Mouse (Mus musculus) kidney, postnatal 14 days (tissue): ENCODE data around the gene Ilk.
"Not testable (repeated sequence)": the region's sequence is repeated elsewhere in the genome, so short reads cannot be mapped to it uniquely, and the experiment has no call there.

Experiments used
- DNase-seq: peaks from one replicate; pipeline ENCODE4 v3.0.0; 2022; ENCODE audit warnings: mixed read lengths

The Ilk gene

DNA sequence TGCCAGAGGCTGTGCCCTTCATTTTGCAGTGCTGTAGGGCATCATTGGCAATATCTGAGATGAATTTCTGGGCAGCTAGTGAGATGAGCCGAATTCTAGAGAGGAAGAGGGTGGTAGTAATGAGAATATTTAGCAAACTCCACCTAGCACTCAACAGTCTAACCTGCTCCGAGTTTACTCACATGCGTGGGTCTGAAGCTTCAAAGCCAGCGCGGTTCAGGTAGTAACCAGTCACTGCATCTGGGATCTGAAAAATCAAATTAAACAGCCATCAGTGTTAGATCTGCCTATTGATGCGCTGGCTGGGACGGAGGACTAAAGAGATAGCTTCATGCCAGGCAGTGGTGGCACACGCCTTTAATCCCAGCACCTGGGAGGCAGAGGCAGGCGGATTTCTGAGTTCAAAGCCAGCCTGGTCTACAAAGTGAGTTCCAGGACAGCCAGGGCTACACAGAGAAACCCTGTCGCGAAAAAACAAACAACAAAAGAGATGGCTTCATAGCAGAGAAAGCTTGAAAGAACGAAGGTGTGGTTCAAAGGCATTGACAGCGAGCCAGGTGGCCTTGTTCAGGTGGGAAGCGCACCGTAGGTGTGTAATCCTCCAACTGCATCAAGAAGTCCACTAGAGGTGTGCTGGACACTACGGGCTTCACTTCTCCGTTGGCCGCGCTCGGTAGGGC lies 7.0 kb downstream of the Ilk start:
- DNase-seq, result not testable (repeated sequence)

DNA sequence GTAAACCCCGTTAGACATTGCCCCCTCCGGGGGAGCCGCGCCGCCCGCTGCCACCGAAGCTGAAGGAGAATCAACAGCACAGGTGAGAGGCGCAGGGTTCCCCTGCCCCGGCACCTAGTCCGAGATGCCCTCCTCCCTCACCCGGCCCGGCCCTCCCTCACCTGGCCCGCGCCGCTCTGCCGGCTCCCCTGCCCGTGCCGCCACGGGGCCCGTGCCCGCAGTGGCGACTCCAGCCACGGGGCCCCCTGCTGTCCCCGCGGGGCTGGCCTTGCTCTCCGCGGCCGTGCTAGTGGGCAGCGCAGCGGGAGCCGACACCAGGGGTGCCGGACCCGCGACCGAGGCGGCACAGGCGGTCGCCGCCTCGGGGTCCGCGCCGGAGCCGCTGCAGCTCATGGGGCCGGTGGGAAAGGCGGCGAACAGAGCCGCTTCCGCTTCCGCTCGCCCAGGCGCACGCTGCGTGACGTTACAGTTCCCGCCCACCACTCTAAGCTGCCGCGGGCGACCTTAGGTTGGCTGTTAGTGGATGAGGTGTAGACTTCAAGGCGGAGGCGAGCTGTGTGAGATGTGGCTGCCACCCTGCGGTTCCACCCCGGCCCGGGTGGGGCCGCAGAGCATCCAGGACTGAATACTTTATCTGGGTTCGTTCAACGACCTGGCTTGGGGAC lies 7.7 kb downstream of the Ilk start, which contains the start of gene Taf10:
Gene Taf10 (minus strand): TSS at position 436 of the 665 bp plus-strand sequence.
- peak; percentile 93 for DNase-seq

GRCm38 (mm10) chr7:105747776-105748175 lies 11.4 kb downstream of the Ilk start:
- no peak for DNase-seq

GRCm38 (mm10) chr7:105751491-105752433 lies 15.4 kb downstream of the Ilk start, which contains the start of gene Tpp1:
Gene Tpp1, minus strand, starts transcription at chr7:105752235.
- peak; percentile 94 for DNase-seq

DNA sequence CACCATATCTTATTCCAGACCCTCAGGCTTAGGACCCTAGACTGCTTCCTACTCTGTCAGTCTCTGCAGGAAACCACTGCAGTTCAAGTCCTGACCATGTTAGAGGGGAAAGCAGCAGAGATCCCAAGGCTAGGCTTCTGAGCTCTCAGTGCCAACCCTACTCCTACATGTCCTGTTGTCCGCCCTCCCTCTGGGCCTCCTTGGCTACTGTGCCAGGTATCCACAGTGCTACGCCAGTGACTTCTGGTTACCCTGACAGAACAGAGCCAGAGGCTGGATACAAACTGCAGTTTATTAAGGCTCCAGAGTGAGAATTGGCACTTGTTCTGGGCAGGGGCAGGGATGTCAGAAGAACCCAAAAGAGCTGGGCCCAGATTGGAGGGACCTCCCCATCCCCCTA lies 16.3 kb downstream of the Ilk start:
- no peak for DNase-seq

- DNase-seq, result no peak
Measured at GRCm38 (mm10) chr7:105753281-105753680, 16.9 kb downstream of the Ilk start.

- DNase-seq, result no peak
Measured at GRCm38 (mm10) chr7:105761813-105762484, 25.6 kb downstream of the Ilk start.

DNA sequence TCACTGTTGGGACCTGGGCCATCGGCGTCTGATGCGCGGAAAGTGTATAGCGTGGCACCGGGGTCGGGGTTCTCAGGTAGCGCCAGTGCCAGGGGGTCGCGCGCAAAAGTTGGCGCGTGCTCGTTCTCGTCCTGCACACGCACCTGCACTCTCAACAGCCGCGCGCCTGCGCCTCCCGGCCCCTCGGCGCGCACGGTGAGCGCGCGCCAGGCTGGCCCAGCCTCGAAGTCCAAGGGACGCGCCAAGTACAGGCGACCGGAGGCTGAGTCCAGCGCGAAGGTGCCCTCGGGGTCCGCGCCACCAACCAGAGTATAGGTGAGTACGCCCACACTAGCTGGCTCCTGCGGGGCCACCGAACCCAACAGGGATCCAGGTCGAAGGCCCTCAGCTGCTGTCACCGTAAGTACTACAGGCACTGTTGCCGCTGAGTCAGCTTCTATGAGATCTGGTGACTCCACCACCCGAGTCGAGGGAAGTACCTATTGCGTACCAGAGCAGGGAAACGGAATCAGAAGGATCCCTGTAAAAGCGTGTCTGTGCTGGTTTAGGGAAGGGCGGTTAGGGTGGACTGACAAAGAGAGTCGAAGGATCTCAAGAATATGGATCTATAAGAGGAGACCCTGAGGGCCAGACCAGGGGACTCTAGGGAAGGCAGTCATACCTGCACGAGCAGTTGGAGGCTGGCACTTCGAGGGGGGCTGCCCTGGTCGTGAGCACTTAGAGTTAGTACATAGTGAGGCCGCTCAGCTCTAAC lies 26.3 kb downstream of the Ilk start:
- no peak for DNase-seq

DNA sequence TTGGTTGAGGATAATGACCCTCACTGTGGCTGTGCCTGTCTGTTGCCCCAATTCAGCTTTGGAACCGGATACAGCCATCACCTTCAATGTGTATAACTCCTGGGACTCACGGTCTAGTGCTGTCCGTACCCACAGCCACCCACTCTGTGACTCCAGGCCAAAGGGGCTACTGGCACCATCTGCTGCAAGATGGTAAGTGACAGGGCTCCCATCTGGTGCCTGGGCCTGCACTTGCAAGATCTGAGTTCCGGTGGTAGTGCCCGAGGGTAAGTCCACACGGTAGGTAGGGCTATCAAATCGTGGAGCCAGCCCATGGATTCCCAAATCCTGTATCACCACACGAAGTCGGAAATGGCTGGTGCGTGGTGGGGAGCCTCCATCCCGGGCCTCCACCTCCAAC lies 27.9 kb downstream of the Ilk start:
- no peak for DNase-seq

DNA sequence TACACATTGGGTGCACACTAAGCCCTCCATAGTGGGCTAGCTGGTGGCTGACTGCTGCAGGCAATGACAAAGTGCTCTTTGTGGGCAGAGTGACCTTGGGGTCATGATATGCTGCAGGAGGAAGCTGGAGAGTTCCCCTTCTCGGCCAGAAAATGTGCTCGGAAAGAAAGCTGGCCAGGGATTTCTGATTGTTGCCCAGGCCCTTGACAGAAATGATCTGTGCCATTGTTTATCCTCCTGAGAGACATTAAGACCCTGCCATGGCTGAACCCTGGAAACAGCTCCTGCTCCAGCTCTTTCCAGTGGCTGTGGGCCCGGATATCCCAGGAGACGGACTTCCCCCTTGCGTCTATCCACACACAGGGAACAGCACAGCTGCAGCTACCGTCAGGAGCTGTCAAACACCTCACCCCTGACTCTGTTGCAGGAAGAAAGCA lies 31.4 kb downstream of the Ilk start:
- DNase-seq, result peak; percentile 57

GRCm38 (mm10) chr7:105769959-105770358 lies 33.6 kb downstream of the Ilk start:
- DNase-seq, result no peak

GRCm38 (mm10) chr7:105772331-105772730 lies 35.9 kb downstream of the Ilk start:
- DNase-seq, result no peak

GRCm38 (mm10) chr7:105773041-105773440 lies 36.6 kb downstream of the Ilk start:
- no peak for DNase-seq

DNA sequence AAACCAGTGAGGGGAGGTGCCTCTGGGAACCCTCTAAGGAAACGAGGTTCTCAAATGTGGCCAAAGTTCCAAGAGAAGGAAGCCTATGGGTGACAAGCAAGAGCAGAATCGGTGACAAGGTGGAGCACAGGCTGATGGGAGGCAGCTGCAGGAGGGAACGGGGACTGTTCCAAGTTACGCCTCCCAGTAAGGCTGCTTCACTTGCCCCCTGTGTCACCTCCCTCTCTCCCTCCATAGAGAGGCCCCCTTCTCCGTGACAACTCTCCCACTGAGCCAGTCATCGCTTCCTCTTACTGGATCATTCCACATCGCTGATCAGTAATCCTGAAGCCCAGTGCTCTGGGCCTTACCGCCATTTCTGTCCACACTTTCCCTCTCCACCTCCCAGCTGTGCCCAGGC lies 38.3 kb downstream of the Ilk start:
- peak; percentile 74 for DNase-seq

- DNase-seq, result no peak
Measured at GRCm38 (mm10) chr7:105776026-105776425, 39.6 kb downstream of the Ilk start.

DNA sequence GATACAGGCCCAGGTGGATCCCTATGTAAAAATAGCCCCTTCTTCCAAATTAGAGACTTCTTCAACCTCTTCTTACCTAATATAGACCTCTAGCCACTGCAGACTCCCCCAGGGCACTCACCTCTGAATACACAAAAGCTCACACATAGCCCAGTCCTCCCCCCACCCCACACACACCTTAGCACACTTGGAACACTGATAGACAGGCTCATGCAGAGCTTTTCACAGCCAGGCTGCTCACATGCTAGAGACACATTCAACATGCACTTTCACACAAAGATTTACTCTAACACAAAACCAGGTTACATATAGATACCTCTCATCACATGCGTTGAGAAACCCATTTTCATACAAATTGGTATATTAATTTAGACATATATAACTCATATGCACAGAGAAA lies 40.9 kb downstream of the Ilk start:
- no peak for DNase-seq

DNA sequence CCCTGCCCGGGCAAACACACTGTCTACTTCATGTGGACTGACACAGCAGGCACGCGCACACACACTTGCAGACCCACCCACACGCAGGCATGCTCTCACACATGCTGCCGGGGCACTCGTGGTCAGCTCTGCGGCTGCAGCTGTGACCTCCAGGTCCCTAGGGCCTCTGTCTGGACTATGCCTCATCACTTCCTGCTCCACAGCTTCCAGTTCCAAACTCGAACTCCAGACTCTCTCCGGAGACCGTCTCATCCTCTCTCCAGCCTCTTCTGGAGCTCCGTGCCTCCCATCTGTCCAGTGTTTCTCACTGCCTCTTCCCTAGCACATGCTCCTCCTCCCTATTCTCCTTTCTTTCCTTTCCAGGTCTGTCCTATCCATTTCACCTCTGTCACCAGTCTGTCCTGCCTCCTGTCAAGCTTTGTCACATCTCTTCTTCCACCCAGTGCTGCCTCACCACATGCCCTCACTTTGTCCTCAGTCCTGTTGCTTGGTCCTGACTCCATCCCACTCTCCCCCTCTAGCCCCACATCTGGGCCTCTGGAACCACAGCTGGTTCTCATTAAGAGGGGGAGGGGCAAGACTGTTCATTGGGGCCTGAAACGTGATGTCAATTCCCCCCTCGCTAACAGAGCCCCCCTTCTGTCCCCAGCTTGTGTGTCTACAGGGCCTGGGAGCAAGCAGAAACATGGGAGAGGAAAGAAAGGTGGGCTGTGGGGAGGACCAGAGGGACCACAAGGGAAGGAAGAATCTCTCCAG lies 41.6 kb downstream of the Ilk start:
- peak; percentile 76 for DNase-seq

- DNase-seq, result peak; percentile 69
Measured at GRCm38 (mm10) chr7:105778553-105779265, 42.3 kb downstream of the Ilk start.

- DNase-seq, result no peak
Measured at GRCm38 (mm10) chr7:105783861-105784260, 47.5 kb downstream of the Ilk start.

DNA sequence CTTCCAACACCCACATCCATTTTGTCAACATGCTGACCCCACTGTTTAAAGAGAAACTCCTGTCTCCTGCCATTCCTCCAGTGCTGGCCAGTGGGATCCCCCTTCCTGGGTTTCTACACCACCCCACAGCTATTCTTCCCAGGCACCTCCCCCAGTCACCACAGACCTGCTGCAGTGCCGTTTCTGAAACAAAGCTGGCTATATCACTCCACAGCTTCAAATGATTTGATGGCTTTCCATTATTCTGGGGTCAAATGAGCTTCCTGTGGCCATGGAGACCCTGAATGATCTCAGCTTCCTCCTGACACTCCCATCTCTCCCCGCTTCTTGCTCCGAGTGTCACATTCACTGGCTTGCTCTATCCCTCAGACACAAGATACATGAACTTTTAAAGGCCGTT lies 48.2 kb downstream of the Ilk start:
- DNase-seq, result no peak
